Mouse (Mus musculus) megakaryocyte, embryonic 14.5 days (primary cell): ENCODE measurements at regions not wholly inside any gene's neighbourhood (a gene's known extent, or its start where the extent isn't known, plus 50 kb on each side); places are given as distances from the start of the nearest gene placed in this dataset.

Experiments
- H3K27me3 ChIP-seq: replicated peaks from 2 replicates; pipeline ENCODE3; 2012; ENCODE audit warnings: inconsistent platforms
- H3K36me3 ChIP-seq: replicated peaks from 2 replicates; pipeline ENCODE3; 2012; ENCODE audit warnings: low read length, inconsistent platforms, mixed read lengths
- H3K4me1 ChIP-seq: 2 replicates; pipeline ENCODE4 v1.6.1; 2012; ENCODE audit warnings: inconsistent platforms
- H3K4me3 ChIP-seq: replicated peaks from 2 replicates; pipeline ENCODE3; 2012; ENCODE audit warnings: moderate library complexity, mild to moderate bottlenecking, inconsistent platforms
- H3K9me3 ChIP-seq: 2 replicates; pipeline ENCODE4 v1.6.1; 2012; ENCODE audit warnings: inconsistent platforms
- FLI1 ChIP-seq: IDR thresholded peaks from 2 replicates; pipeline ENCODE4 v1.6.1; 2012; ENCODE audit warnings: low read length, inconsistent platforms, mixed read lengths
- GATA1 ChIP-seq: IDR thresholded peaks from 3 replicates; pipeline ENCODE4 v1.6.1; 2012; ENCODE audit warnings: mixed read lengths, low read length, inconsistent platforms, borderline replicate concordance

GRCm38 (mm10) chr5:144662031-144662430 lies 99.6 kb downstream of the Tmem130 start:
- TF ChIP-seq GATA1, result no peak
- H3K9me3 ChIP-seq, result peaks cover 28% of the 10 kb centered on the region

GRCm38 (mm10) chr5:144663981-144664380 lies 97.6 kb downstream of the Tmem130 start:
- H3K4me3 ChIP-seq, result no peak overlapping the region
- no peaks in the 10 kb centered on the region for H3K36me3 ChIP-seq
- TF ChIP-seq FLI1 (no peak), GATA1 (no peak)
- H3K4me1 ChIP-seq, result no peaks in the 10 kb centered on the region
- no peaks in the 10 kb centered on the region for H3K27me3 ChIP-seq
- H3K9me3 ChIP-seq, result peaks cover 14% of the 10 kb centered on the region

More at GRCm38 (mm10) chr5:144662031-144662430, 99.6 kb downstream of the Tmem130 start:
- H3K4me3 ChIP-seq, result no peak overlapping the region
- H3K27me3 ChIP-seq, result no peaks in the 10 kb centered on the region
- no peaks in the 10 kb centered on the region for H3K4me1 ChIP-seq
- H3K36me3 ChIP-seq, result no peaks in the 10 kb centered on the region

- Histone ChIP-seq H3K36me3 (no peaks in the 10 kb centered on the region), H3K4me3 (no peak overlapping the region), H3K9me3 (peaks cover 14% of the 10 kb centered on the region), H3K4me1 (no peaks in the 10 kb centered on the region), H3K27me3 (no peaks in the 10 kb centered on the region)
- TF ChIP-seq GATA1 (no peak), FLI1 (no peak)
Observed at GRCm38 (mm10) chr5:144664571-144665295, 96.9 kb downstream of the Tmem130 start.

- TF ChIP-seq GATA1, result no peak
- TF ChIP-seq FLI1, result no peak
- Histone ChIP-seq H3K27me3 (no peaks in the 10 kb centered on the region), H3K4me1 (no peaks in the 10 kb centered on the region), H3K4me3 (no peak overlapping the region), H3K36me3 (no peaks in the 10 kb centered on the region), H3K9me3 (peaks cover 5% of the 10 kb centered on the region; the same call in 1 of the 2 replicates)
Observed at GRCm38 (mm10) chr5:144668060-144668459, 93.6 kb downstream of the Tmem130 start.

- no peak for TF ChIP-seq GATA1
- no peak for TF ChIP-seq FLI1
- Histone ChIP-seq H3K4me3 (no peak overlapping the region), H3K4me1 (no peaks in the 10 kb centered on the region), H3K9me3 (no peaks in the 10 kb centered on the region), H3K36me3 (no peaks in the 10 kb centered on the region), H3K27me3 (no peaks in the 10 kb centered on the region)
Observed at GRCm38 (mm10) chr5:144678815-144679750, 82.5 kb downstream of the Tmem130 start.

GRCm38 (mm10) chr5:144684184-144684583 lies 77.4 kb downstream of the Tmem130 start:
- TF ChIP-seq FLI1, result no peak
- Histone ChIP-seq H3K36me3 (no peaks in the 10 kb centered on the region), H3K4me1 (no peaks in the 10 kb centered on the region), H3K9me3 (0 out of 2 replicates have a peak, but pooled peaks cover 4% of the 10 kb centered on the region), H3K27me3 (peaks cover 3% of the 10 kb centered on the region), H3K4me3 (no peak overlapping the region)
